Mouse (Mus musculus): ENCODE results near the gene Hhipl1.

DNA sequence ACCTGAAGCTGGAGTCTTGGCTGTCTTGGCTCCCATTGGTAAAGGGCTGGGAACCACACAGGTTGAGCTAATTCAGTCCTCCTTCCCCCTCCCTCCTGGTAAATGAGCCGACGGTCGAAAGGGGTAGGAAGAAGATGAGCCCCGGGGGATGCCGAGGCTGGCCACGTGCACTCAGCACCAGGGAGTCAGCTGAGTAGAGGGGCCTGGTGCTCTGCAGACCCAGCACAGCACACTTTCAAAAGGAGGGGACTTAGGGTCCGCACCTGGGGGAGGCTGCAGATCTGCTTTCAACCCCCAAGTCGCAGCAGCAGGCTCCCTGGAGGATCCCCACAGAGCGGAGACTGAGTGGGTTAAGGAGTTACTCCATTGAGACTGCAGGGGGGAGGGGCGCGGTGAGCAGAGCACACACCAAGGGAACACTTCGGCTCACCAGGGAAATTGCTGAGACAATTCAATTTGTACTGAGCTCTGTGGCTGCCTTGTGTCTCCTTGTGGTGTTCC, 28.7 kb upstream of the Hhipl1 start:
- TF ChIP-seq POLR2A (IDR thresholded peaks at IDR 0.05; ENCODE audit: control insufficient read depth, extremely low read depth, insufficient read depth, low read length, poor library complexity) (no peak), CTCF (IDR thresholded peaks at IDR 0.05; ENCODE audit: borderline replicate concordance, control insufficient read depth, extremely low read depth, insufficient read depth, low read length, poor library complexity) (no peak)

Data from thymus, adult 2 months (tissue).